Mouse (Mus musculus): Measurements from ENCODE around the gene Nrl.

Gene Nrl

DNA sequence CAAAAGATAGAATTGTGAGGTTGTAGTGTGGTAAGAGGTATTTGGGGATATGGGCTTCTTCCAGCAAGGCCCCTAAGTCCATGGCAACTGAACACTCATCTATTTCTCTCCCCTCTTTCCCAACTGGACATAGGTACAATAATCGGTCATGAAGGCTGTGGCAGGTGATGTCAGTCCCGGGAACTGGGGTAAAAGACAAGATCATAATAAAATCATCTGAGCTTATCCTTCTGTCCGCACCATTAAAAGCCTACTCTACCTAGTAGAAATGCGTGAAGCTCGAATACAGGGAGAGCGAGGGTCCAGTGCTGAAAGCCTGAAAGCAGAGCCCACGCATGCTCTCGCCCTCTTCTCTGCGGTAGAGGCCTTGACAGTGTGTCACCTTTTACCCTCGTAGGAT is 45.2 kb downstream of the Nrl start:
- no peak for DNase-seq

DNA sequence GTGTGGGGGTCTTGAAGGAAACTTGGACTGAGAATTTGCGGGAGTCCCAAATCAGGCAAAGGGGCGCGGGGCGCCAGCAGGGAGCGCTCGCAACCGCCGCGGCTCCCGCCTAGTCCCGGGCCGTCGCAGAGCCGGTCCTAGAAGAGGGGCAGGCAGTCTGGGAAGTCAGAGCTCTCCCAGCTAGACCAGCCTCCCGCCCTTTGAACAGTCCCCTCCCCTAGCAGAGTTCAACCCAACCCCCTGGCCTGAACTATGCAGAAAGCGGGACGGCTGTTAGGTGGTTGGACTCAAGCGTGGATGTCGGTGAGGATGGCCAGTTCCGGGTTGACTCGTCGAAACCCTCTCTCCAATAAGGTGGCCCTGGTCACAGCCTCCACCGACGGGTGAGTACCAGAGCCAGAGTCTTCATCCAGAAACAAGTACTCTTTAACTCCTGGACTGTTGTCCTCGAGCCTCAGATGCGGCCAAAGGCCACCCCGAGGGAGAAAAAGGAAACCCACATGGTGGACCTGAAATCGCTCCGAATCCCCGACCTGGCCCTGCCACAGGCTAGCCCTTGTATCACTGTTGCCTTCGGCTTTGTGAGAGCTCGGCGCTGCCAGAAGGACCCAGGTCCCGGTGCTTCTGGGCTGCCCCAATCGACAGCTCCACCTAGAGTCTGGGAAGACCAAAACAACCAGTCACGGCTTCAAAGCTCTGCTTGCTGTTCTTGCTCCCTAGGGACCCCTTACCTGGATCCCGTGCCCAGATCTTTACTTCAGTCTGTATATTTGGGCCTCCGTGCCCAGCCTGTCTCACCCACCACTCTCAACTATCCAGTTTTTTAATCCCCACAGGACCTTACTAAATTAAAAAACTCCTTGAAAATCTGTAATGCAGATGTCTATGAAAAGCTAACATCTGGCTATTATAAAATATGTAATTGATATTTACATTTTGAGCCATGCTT is 45.9 kb downstream of the Nrl start, which contains the start of gene Dhrs4:
Gene Dhrs4, plus strand, starts transcription at position 108 of the 949 bp plus-strand sequence.
- peak; percentile 90 for DNase-seq

DNA sequence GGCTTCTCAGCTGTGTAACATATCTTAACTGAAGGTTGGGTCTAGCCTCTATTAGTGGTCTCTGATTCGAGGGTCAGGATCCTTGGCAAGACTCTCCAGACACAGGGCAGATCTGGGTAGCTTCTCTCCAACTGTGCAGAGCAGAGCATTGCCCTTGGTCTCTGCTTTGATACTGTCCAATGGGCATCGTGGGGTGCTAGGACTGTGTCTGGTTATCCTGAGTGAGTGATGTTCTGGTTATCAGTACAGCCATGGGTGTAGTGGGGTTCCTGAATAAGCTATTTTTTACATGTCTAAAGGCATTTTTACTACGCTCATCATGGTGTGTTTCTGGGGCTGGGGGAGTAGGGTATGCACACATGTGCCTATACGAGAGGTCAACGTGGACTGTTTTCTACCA is 47.0 kb downstream of the Nrl start:
- no peak for DNase-seq

DNA sequence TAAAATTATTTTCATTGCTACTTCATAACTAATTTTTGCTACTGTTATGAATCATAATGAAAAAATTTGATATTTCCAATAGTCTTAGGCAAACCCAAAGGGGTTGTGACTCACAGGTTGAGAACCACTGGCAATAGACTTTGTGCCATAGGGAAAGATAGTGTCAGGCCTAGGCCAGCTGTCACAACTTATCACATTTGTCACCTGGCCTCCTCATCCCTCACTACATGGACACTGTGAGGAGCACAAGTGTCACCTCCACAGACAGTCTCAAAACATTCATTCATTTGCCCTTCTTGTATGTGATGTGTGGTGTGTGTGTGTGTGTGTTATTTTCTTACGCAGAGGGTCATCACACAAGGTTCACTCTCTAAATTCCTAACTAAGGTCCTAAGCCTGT is 47.4 kb downstream of the Nrl start:
- DNase-seq, result no peak

DNA sequence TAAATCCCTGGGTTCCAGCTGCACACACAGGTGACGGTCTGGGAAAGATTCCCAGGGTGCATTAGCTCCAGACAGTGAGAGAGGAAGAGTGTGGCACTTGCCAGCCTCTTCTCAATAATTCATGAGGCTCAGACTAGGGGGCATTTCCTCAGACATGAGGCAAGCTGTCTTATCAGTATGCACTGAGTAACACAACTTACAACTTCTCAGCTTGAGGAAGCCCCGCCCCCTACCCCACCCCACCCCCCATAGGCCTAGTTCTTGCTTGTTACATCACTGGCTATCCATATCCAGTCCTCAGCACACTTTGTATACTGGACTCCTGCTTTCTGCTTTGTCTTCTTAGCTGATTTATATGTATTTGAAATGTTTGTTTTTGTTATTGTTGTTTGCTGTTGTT is 49.1 kb downstream of the Nrl start:
- no peak for DNase-seq

DNA sequence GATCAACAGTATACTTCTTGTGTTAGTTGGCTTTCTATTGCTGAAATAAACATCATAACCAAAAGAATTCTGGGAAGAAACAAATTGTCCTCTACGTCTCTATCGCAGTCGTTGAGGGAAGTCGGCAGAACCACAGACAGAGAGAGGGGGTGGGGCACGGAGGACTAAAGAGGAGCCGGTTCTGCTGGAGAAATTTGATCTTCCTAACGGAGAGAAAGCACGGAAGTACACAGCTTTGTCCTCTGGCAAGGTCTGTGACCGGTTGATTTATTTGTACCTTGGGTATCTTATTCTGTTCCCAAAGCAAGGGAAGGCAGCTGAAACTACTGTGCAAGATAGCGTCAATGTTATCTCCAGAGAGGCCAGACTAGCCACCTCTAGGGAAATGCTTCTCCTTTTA is 54.0 kb downstream of the Nrl start:
- no peak for DNase-seq

DNA sequence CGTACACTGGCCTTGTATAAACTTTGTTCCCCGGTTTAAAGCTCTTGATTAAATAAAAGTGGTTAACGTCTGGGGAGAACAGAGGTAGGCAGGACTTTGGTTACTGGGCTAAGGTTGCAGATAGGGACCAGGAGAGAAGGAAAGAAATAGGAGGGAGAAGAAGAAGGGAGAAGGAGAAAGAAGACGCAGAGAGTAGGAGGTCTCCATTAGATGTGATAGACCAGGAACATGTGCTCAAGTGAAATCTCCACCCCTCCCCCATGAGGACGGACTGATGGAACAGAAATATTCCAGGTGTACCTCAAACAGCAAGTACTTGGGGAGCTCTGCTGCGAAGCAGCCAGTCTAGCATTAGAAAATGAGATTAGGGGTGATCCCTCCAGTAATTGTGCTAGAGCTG is 55.0 kb downstream of the Nrl start:
- DNase-seq, result no peak

DNA sequence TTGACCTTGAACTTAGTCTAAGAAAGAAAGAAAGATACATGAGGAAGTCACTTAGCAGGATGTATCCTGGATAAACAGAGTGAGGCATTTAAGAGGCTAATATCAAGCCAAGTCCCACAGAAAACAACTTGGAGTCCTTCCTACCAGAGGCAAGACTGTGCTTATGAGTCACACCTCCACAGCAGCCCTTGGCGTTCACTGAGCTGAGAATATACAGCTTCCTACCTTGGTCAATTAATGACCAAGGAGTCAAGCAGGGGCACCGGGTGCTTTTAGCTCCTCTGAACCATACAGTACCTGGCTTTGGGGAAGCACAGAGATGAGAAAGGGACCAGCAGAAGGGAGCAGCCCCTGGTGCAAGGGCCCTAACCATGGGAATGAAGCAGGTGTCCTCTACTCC is 55.7 kb downstream of the Nrl start:
- DNase-seq, result no peak
